Mouse (Mus musculus): Measurements from ENCODE around the gene Kif26b. TPM values are rescaled to one million over a fixed set of nuclear protein-coding genes. Genes with fewer than 3 reads are reported as not detected.

The Kif26b gene
- polyA plus RNA-seq, 1 experiment, result 0.04 TPM

- 86% methylated on average over 3 of the region's 3 CpGs for WGBS
- Histone ChIP-seq H3K27ac (ENCODE audit: insufficient read depth, low read length) (no peak overlapping the region), H3K27me3 (ENCODE audit: control insufficient read depth, insufficient read depth, low read length) (no peaks in the 10 kb centered on the region), H3K4me1 (ENCODE audit: control insufficient read depth, insufficient read depth, insufficient read length) (no peaks in the 10 kb centered on the region), H3K4me3 (ENCODE audit: extremely low read depth, insufficient read depth, insufficient read length) (no peak overlapping the region), H3K36me3 (ENCODE audit: control insufficient read depth, insufficient read depth, low read length) (no peaks in the 10 kb centered on the region)
- no peak for DNase-seq (ENCODE audit: low read depth in 1 of 2, low spot score in 2 of 2)
- TF ChIP-seq CTCF (IDR thresholded peaks at IDR 0.05; ENCODE audit: extremely low read depth, insufficient read depth, insufficient read length, insufficient replicate concordance) (no peak), POLR2A (IDR thresholded peaks at IDR 0.05; ENCODE audit: low read depth, low read length) (no peak)
Observed at GRCm38 (mm10) chr1:178762125-178762741, 233.3 kb downstream of the Kif26b start.

GRCm38 (mm10) chr1:178764914-178765313 is 236.0 kb downstream of the Kif26b start:
- no peak for TF ChIP-seq POLR2A (IDR thresholded peaks at IDR 0.05; ENCODE audit: low read depth, low read length)
- TF ChIP-seq CTCF (IDR thresholded peaks at IDR 0.05; ENCODE audit: extremely low read depth, insufficient read depth, insufficient read length, insufficient replicate concordance), result no peak
- H3K27me3 ChIP-seq (ENCODE audit: control insufficient read depth, insufficient read depth, low read length), result no peaks in the 10 kb centered on the region
- 75% methylated on average over 4 of the region's 4 CpGs for WGBS
- no peak overlapping the region for H3K27ac ChIP-seq (ENCODE audit: insufficient read depth, low read length)
- H3K4me1 ChIP-seq (ENCODE audit: control insufficient read depth, insufficient read depth, insufficient read length), result no peaks in the 10 kb centered on the region
- DNase-seq (ENCODE audit: low read depth in 1 of 2, low spot score in 2 of 2), result no peak
- H3K4me3 ChIP-seq (ENCODE audit: extremely low read depth, insufficient read depth, insufficient read length), result no peak overlapping the region
- H3K36me3 ChIP-seq (ENCODE audit: control insufficient read depth, insufficient read depth, low read length), result no peaks in the 10 kb centered on the region

- no peak for DNase-seq (ENCODE audit: low read depth in 1 of 2, low spot score in 2 of 2)
- WGBS, result 85% methylated on average over 2 of the region's 2 CpGs
- Histone ChIP-seq H3K4me3 (ENCODE audit: extremely low read depth, insufficient read depth, insufficient read length) (no peak overlapping the region), H3K27me3 (ENCODE audit: control insufficient read depth, insufficient read depth, low read length) (no peaks in the 10 kb centered on the region), H3K27ac (ENCODE audit: insufficient read depth, low read length) (no peak overlapping the region), H3K36me3 (ENCODE audit: control insufficient read depth, insufficient read depth, low read length) (no peaks in the 10 kb centered on the region), H3K4me1 (ENCODE audit: control insufficient read depth, insufficient read depth, insufficient read length) (no peaks in the 10 kb centered on the region)
- no peak for TF ChIP-seq POLR2A (IDR thresholded peaks at IDR 0.05; ENCODE audit: low read depth, low read length)
- TF ChIP-seq CTCF (IDR thresholded peaks at IDR 0.05; ENCODE audit: extremely low read depth, insufficient read depth, insufficient read length, insufficient replicate concordance), result no peak
Observed at GRCm38 (mm10) chr1:178765650-178766049, 236.7 kb downstream of the Kif26b start.

- WGBS, result 76% methylated on average over 4 of the region's 4 CpGs
- Histone ChIP-seq H3K4me3 (ENCODE audit: extremely low read depth, insufficient read depth, insufficient read length) (no peak overlapping the region), H3K27ac (ENCODE audit: insufficient read depth, low read length) (no peak overlapping the region), H3K4me1 (ENCODE audit: control insufficient read depth, insufficient read depth, insufficient read length) (no peaks in the 10 kb centered on the region), H3K27me3 (ENCODE audit: control insufficient read depth, insufficient read depth, low read length) (no peaks in the 10 kb centered on the region), H3K36me3 (ENCODE audit: control insufficient read depth, insufficient read depth, low read length) (no peaks in the 10 kb centered on the region)
- no peak for TF ChIP-seq CTCF (IDR thresholded peaks at IDR 0.05; ENCODE audit: extremely low read depth, insufficient read depth, insufficient read length, insufficient replicate concordance)
- TF ChIP-seq POLR2A (IDR thresholded peaks at IDR 0.05; ENCODE audit: low read depth, low read length), result no peak
- DNase-seq (ENCODE audit: low read depth in 1 of 2, low spot score in 2 of 2), result no peak
Observed at GRCm38 (mm10) chr1:178768976-178769375, 240.1 kb downstream of the Kif26b start.

GRCm38 (mm10) chr1:178769988-178770387 is 241.1 kb downstream of the Kif26b start:
- TF ChIP-seq POLR2A (IDR thresholded peaks at IDR 0.05; ENCODE audit: low read depth, low read length), result no peak
- Histone ChIP-seq H3K27me3 (ENCODE audit: control insufficient read depth, insufficient read depth, low read length) (no peaks in the 10 kb centered on the region), H3K4me1 (ENCODE audit: control insufficient read depth, insufficient read depth, insufficient read length) (no peaks in the 10 kb centered on the region), H3K4me3 (ENCODE audit: extremely low read depth, insufficient read depth, insufficient read length) (no peak overlapping the region), H3K27ac (ENCODE audit: insufficient read depth, low read length) (no peak overlapping the region), H3K36me3 (ENCODE audit: control insufficient read depth, insufficient read depth, low read length) (no peaks in the 10 kb centered on the region)
- DNase-seq (ENCODE audit: low read depth in 1 of 2, low spot score in 2 of 2), result no peak
- 75% methylated on average over 6 of the region's 6 CpGs for WGBS

GRCm38 (mm10) chr1:178770626-178771362 is 241.9 kb downstream of the Kif26b start:
- no peaks in the 10 kb centered on the region for H3K4me1 ChIP-seq (ENCODE audit: control insufficient read depth, insufficient read depth, insufficient read length)
- no peaks in the 10 kb centered on the region for H3K27me3 ChIP-seq (ENCODE audit: control insufficient read depth, insufficient read depth, low read length)
- TF ChIP-seq POLR2A (IDR thresholded peaks at IDR 0.05; ENCODE audit: low read depth, low read length), result no peak
- no peak for TF ChIP-seq CTCF (IDR thresholded peaks at IDR 0.05; ENCODE audit: extremely low read depth, insufficient read depth, insufficient read length, insufficient replicate concordance)
- WGBS, result 73% methylated on average over 6 of the region's 7 CpGs
- no peak overlapping the region for H3K27ac ChIP-seq (ENCODE audit: insufficient read depth, low read length)
- no peaks in the 10 kb centered on the region for H3K36me3 ChIP-seq (ENCODE audit: control insufficient read depth, insufficient read depth, low read length)
- no peak overlapping the region for H3K4me3 ChIP-seq (ENCODE audit: extremely low read depth, insufficient read depth, insufficient read length)
- no peak for DNase-seq (ENCODE audit: low read depth in 1 of 2, low spot score in 2 of 2)

GRCm38 (mm10) chr1:178779742-178780141 is 250.8 kb downstream of the Kif26b start:
- 54% methylated on average over 2 of the region's 2 CpGs for WGBS
- H3K36me3 ChIP-seq (ENCODE audit: control insufficient read depth, insufficient read depth, low read length), result no peaks in the 10 kb centered on the region
- H3K27ac ChIP-seq (ENCODE audit: insufficient read depth, low read length), result no peak overlapping the region
- H3K27me3 ChIP-seq (ENCODE audit: control insufficient read depth, insufficient read depth, low read length), result no peaks in the 10 kb centered on the region
- no peak overlapping the region for H3K4me3 ChIP-seq (ENCODE audit: extremely low read depth, insufficient read depth, insufficient read length)
- no peaks in the 10 kb centered on the region for H3K4me1 ChIP-seq (ENCODE audit: control insufficient read depth, insufficient read depth, insufficient read length)
- TF ChIP-seq POLR2A (IDR thresholded peaks at IDR 0.05; ENCODE audit: low read depth, low read length) (no peak), CTCF (IDR thresholded peaks at IDR 0.05; ENCODE audit: extremely low read depth, insufficient read depth, insufficient read length, insufficient replicate concordance) (no peak)
- no peak for DNase-seq (ENCODE audit: low read depth in 1 of 2, low spot score in 2 of 2)
